Mouse (Mus musculus) ovary, postnatal 14 days (tissue): Measurements from ENCODE around the gene Myl4.
A peak's percentile ranks its signal among the peaks of the same experiment; 100 is the strongest.
"Not testable (repeated sequence)": the region's sequence is repeated elsewhere in the genome, so short reads cannot be mapped to it uniquely, and the experiment has no call there.

Experiments used
- DNase-seq: peaks from one replicate; pipeline ENCODE4 v3.0.0; 2022; ENCODE audit warnings: low spot score

The Myl4 gene

GRCm38 (mm10) chr11:104550406-104550974 lies at the start of gene Myl4, which contains the start of gene Cdc27:
Myl4 (plus strand) TSS chr11:104550663.
Cdc27 (minus strand) TSS chr11:104550620.
- DNase-seq: peak; percentile 100

- DNase-seq: no peak
Observed at GRCm38 (mm10) chr11:104508455-104508854, 42.0 kb upstream of the Myl4 start.

- no peak for DNase-seq
Observed at GRCm38 (mm10) chr11:104510606-104511005, 39.9 kb upstream of the Myl4 start.

- no peak for DNase-seq
Observed at GRCm38 (mm10) chr11:104512436-104512835, 38.0 kb upstream of the Myl4 start.

GRCm38 (mm10) chr11:104525935-104526334 lies 24.5 kb upstream of the Myl4 start:
- no peak for DNase-seq

GRCm38 (mm10) chr11:104536843-104537242 lies 13.6 kb upstream of the Myl4 start:
- no peak for DNase-seq

- no peak for DNase-seq
Observed at GRCm38 (mm10) chr11:104537945-104538555, 12.4 kb upstream of the Myl4 start.

- DNase-seq: no peak
Observed at GRCm38 (mm10) chr11:104539811-104540210, 10.7 kb upstream of the Myl4 start.

GRCm38 (mm10) chr11:104543337-104543736 lies 7.1 kb upstream of the Myl4 start:
- not testable (repeated sequence) for DNase-seq

- DNase-seq: no peak
Observed at GRCm38 (mm10) chr11:104544507-104544906, 6.0 kb upstream of the Myl4 start.

GRCm38 (mm10) chr11:104547502-104547901 lies 3.0 kb upstream of the Myl4 start:
- no peak for DNase-seq

- DNase-seq: peak; percentile 69
Observed at GRCm38 (mm10) chr11:104549438-104550405, 741 bp upstream of the Myl4 start.

- no peak for DNase-seq
Observed at GRCm38 (mm10) chr11:104558065-104558464, 7.6 kb downstream of the Myl4 start.

GRCm38 (mm10) chr11:104558651-104559403 lies 8.4 kb downstream of the Myl4 start:
- DNase-seq: no peak

- no peak for DNase-seq
Observed at GRCm38 (mm10) chr11:104560971-104561370, 10.5 kb downstream of the Myl4 start.

- DNase-seq: no peak
Observed at GRCm38 (mm10) chr11:104563496-104563895, 13.0 kb downstream of the Myl4 start.

GRCm38 (mm10) chr11:104565172-104565571 lies 14.7 kb downstream of the Myl4 start:
- no peak for DNase-seq

GRCm38 (mm10) chr11:104566097-104566496 lies 15.6 kb downstream of the Myl4 start:
- DNase-seq: no peak

GRCm38 (mm10) chr11:104566796-104567195 lies 16.3 kb downstream of the Myl4 start:
- DNase-seq: no peak

- DNase-seq: no peak
Observed at GRCm38 (mm10) chr11:104567736-104568135, 17.3 kb downstream of the Myl4 start.

GRCm38 (mm10) chr11:104568326-104568725 lies 17.9 kb downstream of the Myl4 start:
- no peak for DNase-seq

- DNase-seq: not testable (repeated sequence)
Observed at GRCm38 (mm10) chr11:104570515-104570914, 20.1 kb downstream of the Myl4 start.
